Mouse (Mus musculus): Measurements from ENCODE around the gene Prkce. TPM values are rescaled to one million over a fixed set of nuclear protein-coding genes. Genes with fewer than 3 reads are reported as not detected.

Gene Prkce
- total and polyA plus RNA-seq, 3 experiments = 2.0 to 6.1 (median 2.7) TPM

- no peaks in the 10 kb centered on the region for H3K36me3 ChIP-seq (replicated peaks)
- no peaks in the 10 kb centered on the region for H3K4me1 ChIP-seq (ENCODE audit: insufficient read depth, low read depth, low read length)
- DNase-seq (ENCODE audit: low spot score) (no peak), ATAC-seq (ENCODE audit: extremely low read depth, insufficient number of reproducible peaks, low FRiP score, poor library complexity, severe bottlenecking) (no peak)
- no peak overlapping the region for H3K4me3 ChIP-seq (ENCODE audit: low read depth, low read length)
- peaks cover 32% of the 10 kb centered on the region for H3K9me3 ChIP-seq (replicated peaks)
- no peaks in the 10 kb centered on the region for H3K27me3 ChIP-seq (ENCODE audit: insufficient read depth, low read length)
- no peak for TF ChIP-seq GATA1 (IDR thresholded peaks at IDR 0.05; ENCODE audit: borderline replicate concordance, low read length)
- TF ChIP-seq POLR2AphosphoS5 (IDR thresholded peaks at IDR 0.05; ENCODE audit: insufficient replicate concordance, low read depth, low read length) = no peak
- no peak for TF ChIP-seq CTCF (IDR thresholded peaks at IDR 0.05; ENCODE audit: low read depth, low read length)
- no peak for TF ChIP-seq GATA2 (IDR thresholded peaks at IDR 0.05; ENCODE audit: borderline replicate concordance, low read depth, low read length)
- TF ChIP-seq TAL1 (conservative IDR thresholded peaks at IDR 0.05; ENCODE audit: low read depth, low read length) = no peak
Observed at GRCm38 (mm10) chr17:86611772-86612171, 444.2 kb downstream of the Prkce start.

GRCm38 (mm10) chr17:86615592-86616291, 448.2 kb downstream of the Prkce start:
- no peaks in the 10 kb centered on the region for H3K27me3 ChIP-seq (ENCODE audit: insufficient read depth, low read length)
- H3K4me3 ChIP-seq (ENCODE audit: low read depth, low read length) = no peak overlapping the region
- no peak for DNase-seq (ENCODE audit: low spot score)
- no peak for ATAC-seq (ENCODE audit: extremely low read depth, insufficient number of reproducible peaks, low FRiP score, poor library complexity, severe bottlenecking)
- TF ChIP-seq CTCF (IDR thresholded peaks at IDR 0.05; ENCODE audit: low read depth, low read length) (no peak), GATA1 (IDR thresholded peaks at IDR 0.05; ENCODE audit: borderline replicate concordance, low read length) (no peak), POLR2AphosphoS5 (IDR thresholded peaks at IDR 0.05; ENCODE audit: insufficient replicate concordance, low read depth, low read length) (no peak), GATA2 (IDR thresholded peaks at IDR 0.05; ENCODE audit: borderline replicate concordance, low read depth, low read length) (no peak), TAL1 (conservative IDR thresholded peaks at IDR 0.05; ENCODE audit: low read depth, low read length) (no peak)
- no peaks in the 10 kb centered on the region for H3K4me1 ChIP-seq (ENCODE audit: insufficient read depth, low read depth, low read length)
- H3K9me3 ChIP-seq (replicated peaks) = peaks cover 36% of the 10 kb centered on the region
- H3K36me3 ChIP-seq (replicated peaks) = no peaks in the 10 kb centered on the region

GRCm38 (mm10) chr17:86617570-86618237, 450.1 kb downstream of the Prkce start:
- H3K27me3 ChIP-seq (ENCODE audit: insufficient read depth, low read length) = no peaks in the 10 kb centered on the region
- no peak overlapping the region for H3K4me3 ChIP-seq (ENCODE audit: low read depth, low read length)
- TF ChIP-seq TAL1 (conservative IDR thresholded peaks at IDR 0.05; ENCODE audit: low read depth, low read length) (no peak), GATA1 (IDR thresholded peaks at IDR 0.05; ENCODE audit: borderline replicate concordance, low read length) (no peak), GATA2 (IDR thresholded peaks at IDR 0.05; ENCODE audit: borderline replicate concordance, low read depth, low read length) (no peak), POLR2AphosphoS5 (IDR thresholded peaks at IDR 0.05; ENCODE audit: insufficient replicate concordance, low read depth, low read length) (no peak), CTCF (IDR thresholded peaks at IDR 0.05; ENCODE audit: low read depth, low read length) (no peak)
- DNase-seq (ENCODE audit: low spot score) (no peak), ATAC-seq (ENCODE audit: extremely low read depth, insufficient number of reproducible peaks, low FRiP score, poor library complexity, severe bottlenecking) (no peak)
- no peaks in the 10 kb centered on the region for H3K4me1 ChIP-seq (ENCODE audit: insufficient read depth, low read depth, low read length)
- peaks cover 35% of the 10 kb centered on the region for H3K9me3 ChIP-seq (replicated peaks)
- no peaks in the 10 kb centered on the region for H3K36me3 ChIP-seq (replicated peaks)

- H3K27me3 ChIP-seq (ENCODE audit: insufficient read depth, low read length) = no peaks in the 10 kb centered on the region
- no peak for DNase-seq (ENCODE audit: low spot score)
- TF ChIP-seq TAL1 (conservative IDR thresholded peaks at IDR 0.05; ENCODE audit: low read depth, low read length) (no peak), CTCF (IDR thresholded peaks at IDR 0.05; ENCODE audit: low read depth, low read length) (no peak), GATA1 (IDR thresholded peaks at IDR 0.05; ENCODE audit: borderline replicate concordance, low read length) (no peak)
- no peak overlapping the region for H3K4me3 ChIP-seq (ENCODE audit: low read depth, low read length)
- peaks cover 35% of the 10 kb centered on the region for H3K9me3 ChIP-seq (replicated peaks)
- no peaks in the 10 kb centered on the region for H3K36me3 ChIP-seq (replicated peaks)
- H3K4me1 ChIP-seq (ENCODE audit: insufficient read depth, low read depth, low read length) = no peaks in the 10 kb centered on the region
- no peak for ATAC-seq (ENCODE audit: extremely low read depth, insufficient number of reproducible peaks, low FRiP score, poor library complexity, severe bottlenecking)
Observed at GRCm38 (mm10) chr17:86618431-86618861, 450.9 kb downstream of the Prkce start.

GRCm38 (mm10) chr17:86622862-86623261, 455.3 kb downstream of the Prkce start:
- TF ChIP-seq POLR2AphosphoS5 (IDR thresholded peaks at IDR 0.05; ENCODE audit: insufficient replicate concordance, low read depth, low read length) (no peak), CTCF (IDR thresholded peaks at IDR 0.05; ENCODE audit: low read depth, low read length) (no peak), GATA1 (IDR thresholded peaks at IDR 0.05; ENCODE audit: borderline replicate concordance, low read length) (no peak), TAL1 (conservative IDR thresholded peaks at IDR 0.05; ENCODE audit: low read depth, low read length) (no peak), GATA2 (IDR thresholded peaks at IDR 0.05; ENCODE audit: borderline replicate concordance, low read depth, low read length) (no peak)
- Histone ChIP-seq H3K4me3 (ENCODE audit: low read depth, low read length) (no peak overlapping the region), H3K36me3 (replicated peaks) (no peaks in the 10 kb centered on the region), H3K4me1 (ENCODE audit: insufficient read depth, low read depth, low read length) (no peaks in the 10 kb centered on the region), H3K9me3 (replicated peaks) (peaks cover 18% of the 10 kb centered on the region), H3K27me3 (ENCODE audit: insufficient read depth, low read length) (no peaks in the 10 kb centered on the region)
- ATAC-seq (ENCODE audit: extremely low read depth, insufficient number of reproducible peaks, low FRiP score, poor library complexity, severe bottlenecking) = no peak
- no peak for DNase-seq (ENCODE audit: low spot score)

- Histone ChIP-seq H3K36me3 (replicated peaks) (no peaks in the 10 kb centered on the region), H3K4me3 (ENCODE audit: low read depth, low read length) (no peak overlapping the region), H3K27me3 (ENCODE audit: insufficient read depth, low read length) (no peaks in the 10 kb centered on the region), H3K9me3 (replicated peaks) (peaks cover 23% of the 10 kb centered on the region), H3K4me1 (ENCODE audit: insufficient read depth, low read depth, low read length) (no peaks in the 10 kb centered on the region)
- DNase-seq (ENCODE audit: low spot score) = no peak
- no peak for ATAC-seq (ENCODE audit: extremely low read depth, insufficient number of reproducible peaks, low FRiP score, poor library complexity, severe bottlenecking)
- no peak for TF ChIP-seq GATA1 (IDR thresholded peaks at IDR 0.05; ENCODE audit: borderline replicate concordance, low read length)
- TF ChIP-seq POLR2AphosphoS5 (IDR thresholded peaks at IDR 0.05; ENCODE audit: insufficient replicate concordance, low read depth, low read length) = no peak
- no peak for TF ChIP-seq GATA2 (IDR thresholded peaks at IDR 0.05; ENCODE audit: borderline replicate concordance, low read depth, low read length)
- no peak for TF ChIP-seq TAL1 (conservative IDR thresholded peaks at IDR 0.05; ENCODE audit: low read depth, low read length)
- no peak for TF ChIP-seq CTCF (IDR thresholded peaks at IDR 0.05; ENCODE audit: low read depth, low read length)
Observed at GRCm38 (mm10) chr17:86626523-86626922, 458.9 kb downstream of the Prkce start.

All from G1E (cell line).